Mouse (Mus musculus) kidney, postnatal 4 days (tissue): ENCODE results near the gene Robo4.
A peak's percentile ranks its signal among the peaks of the same experiment; 100 is the strongest.

Source experiments
- DNase-seq, 2 experiments: peaks; one replicate each; pipeline ENCODE4 v3.0.0; 2021; ENCODE audit warnings: mixed read lengths in 2 of 2

Gene Robo4

DNA sequence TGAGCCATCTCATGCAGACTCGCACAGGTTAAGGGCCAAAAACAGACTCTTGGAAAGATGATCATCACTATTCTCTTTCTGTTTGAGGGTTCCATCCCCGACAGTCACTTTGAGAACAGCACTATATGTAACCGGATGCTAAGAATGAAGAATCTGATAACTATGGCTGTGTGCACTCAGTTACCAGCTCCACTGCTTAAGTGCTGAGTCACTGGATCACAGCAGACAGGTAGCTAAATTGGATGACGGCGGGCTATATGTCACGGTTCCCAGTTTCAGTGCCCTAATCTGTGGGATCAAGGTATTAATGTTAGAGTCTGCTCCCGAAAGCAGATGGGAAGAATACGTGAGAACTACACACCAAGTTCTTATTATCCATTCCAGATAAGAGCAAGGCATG lies 54.2 kb downstream of the Robo4 start:
- DNase-seq = no peak

DNA sequence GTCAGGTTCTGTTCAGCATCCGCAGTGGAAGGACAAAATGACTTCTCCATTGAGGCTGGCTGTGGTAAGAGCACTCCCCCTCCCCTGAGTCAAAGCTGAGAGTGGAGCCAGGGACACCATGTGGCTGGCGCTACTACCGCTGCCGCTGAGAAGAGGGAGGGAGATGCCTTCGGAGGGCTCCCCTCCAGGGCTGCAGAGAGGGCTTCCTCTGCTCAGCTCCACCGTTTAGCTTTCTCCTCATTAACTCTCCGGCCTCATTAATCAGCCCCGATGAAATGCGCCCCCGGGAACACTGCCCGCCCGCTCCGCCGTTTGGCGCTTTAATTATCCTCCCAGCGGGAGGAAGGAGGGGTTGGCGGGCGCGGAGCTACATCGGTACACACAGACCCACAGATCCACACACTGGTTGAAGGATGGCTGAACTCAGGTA lies 54.8 kb downstream of the Robo4 start:
- peak; percentile 57 to 60 for DNase-seq

DNA sequence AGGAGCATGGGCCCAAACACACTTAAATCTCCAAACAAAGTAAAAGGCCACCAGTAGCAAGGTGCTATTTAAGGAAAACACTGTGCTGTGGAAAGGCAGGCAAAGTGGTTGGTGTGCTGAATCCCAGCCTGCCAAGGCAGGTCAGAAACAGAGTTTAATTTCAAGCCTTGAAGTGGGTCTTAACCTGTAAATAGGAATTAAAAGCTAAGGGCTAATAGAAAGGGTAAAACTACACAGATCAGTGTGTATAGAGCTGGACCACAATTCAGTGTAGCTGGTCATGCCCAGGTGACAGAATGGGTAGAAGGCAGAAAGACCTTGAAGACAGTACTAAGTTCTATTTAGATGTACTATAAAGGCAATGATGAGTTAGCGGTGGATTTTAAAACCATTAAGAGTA lies 55.5 kb downstream of the Robo4 start:
- no peak for DNase-seq

DNA sequence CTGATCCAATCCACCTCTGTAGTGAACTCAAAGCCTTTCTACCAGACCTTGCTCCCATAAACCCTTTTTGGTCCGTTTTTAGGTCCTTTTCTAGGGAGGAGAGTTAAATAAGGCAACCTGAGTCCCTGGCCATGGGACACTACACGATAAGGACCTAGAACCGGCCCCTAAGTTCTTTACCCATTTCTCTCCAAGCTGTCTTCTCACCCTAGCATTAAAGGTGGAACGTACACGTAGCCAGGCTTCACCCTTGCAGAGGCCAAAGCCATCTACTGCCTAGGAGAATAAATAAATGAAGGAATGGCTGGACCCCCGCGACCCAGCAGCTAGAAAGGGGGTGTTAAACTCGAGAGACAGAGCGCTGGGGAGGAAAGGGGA lies 58.0 kb downstream of the Robo4 start:
- no peak for DNase-seq

DNA sequence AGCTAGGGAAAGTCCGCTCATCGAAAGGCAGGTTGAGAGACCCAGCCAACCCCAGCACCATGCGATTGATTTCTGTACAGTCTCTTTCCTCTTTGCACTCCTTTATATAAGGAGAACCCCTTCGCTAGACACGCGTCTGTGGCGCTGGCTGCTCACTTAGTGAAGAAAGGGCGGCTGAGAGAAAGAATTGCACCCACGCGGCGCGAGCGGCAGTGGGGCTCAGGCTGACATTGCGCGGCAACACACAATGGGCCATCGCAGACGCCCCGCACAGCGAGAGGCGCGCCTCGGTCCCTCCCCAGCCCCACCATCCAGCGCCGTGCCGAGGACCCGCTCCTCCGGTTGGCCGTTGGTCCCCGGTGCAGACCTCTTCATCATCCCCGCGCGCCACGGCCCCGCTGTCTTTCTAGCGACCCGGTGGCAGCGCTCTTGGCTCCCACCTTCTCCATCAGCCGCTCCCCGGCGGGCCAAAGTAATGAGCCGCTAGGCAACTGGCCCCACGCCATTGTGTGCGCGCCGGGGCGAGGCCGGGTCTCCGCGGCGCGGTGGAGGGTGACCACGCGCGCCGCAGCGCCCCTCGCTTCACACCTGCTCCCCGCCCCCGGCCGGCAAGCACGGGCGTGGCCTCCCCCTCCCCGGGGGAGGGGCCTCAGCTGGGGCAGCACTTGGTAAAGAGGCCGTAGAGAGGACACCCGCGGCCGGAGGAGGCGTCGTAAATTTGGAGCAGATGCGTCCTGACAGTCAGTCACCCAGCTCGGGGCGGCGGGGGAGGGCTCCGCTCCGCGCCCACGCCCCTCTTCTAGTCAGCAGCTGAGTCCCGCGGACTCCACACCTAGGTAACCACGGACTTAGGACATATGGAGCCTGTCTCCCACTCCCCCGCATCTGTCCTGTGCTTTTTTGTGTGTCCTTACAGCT lies 58.6 kb downstream of the Robo4 start:
- DNase-seq = peak; percentile 56 to 71

DNA sequence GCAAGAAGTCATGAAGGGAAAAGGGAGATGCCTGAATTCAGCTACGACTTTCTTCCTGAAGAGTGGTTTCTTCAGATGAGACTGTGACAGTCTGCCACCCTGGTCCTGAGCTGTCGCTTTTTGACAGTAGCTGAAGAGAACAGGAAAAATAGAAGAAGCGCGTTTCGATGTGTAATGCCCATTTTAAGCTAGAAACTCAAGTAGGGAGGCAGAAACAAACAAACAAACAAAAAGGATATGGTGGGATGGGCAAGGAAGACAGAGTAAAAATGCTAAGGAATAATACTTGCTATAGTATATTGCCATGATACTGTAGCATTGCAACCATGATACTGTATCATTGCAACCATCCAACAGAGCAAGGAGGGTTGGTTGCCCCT lies 59.3 kb downstream of the Robo4 start:
- no peak for DNase-seq

DNA sequence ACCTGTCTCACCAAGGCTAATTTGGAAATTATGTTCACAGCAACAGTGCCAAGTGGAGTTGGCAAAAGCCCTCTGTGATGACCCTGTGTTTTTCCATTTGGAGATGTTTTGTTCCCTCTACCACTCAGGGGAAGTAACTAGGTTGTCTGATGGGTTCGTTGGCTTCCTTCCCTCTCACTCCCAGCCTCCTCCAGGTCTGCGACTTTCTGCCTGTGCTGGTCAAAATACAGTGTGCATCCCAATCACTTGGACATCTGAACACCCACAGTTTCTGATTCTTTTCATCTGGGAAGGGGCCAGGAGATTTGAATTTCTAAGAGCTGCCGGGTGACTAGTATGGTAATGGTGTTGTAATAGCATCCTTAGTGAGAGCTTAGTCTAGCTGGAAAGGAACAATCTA lies 59.9 kb downstream of the Robo4 start:
- DNase-seq = no peak

DNA sequence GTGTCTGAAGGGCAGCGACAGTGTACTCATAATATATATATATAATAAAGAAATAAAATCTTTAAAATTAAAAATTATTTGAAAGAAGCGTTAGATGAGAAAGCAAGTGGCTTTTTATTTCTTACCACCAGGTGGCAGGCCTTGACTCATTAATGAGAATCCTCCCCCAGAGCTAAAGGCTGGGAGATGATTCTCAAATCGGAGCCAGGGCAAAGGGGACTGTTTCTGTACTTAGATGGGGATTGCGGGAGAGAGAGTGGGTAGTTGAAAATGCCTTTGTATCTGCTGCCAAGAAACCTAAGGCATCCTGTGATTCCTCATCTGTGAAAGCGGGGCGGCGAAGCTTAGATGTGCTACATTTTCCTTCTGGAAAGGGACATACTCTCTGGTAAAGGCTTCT lies 61.1 kb downstream of the Robo4 start:
- DNase-seq = peak; percentile 59 to 70
